Mouse (Mus musculus) kidney, embryonic 15.5 days (tissue): ENCODE results near the gene Amph. TPM values are rescaled to one million over a fixed set of nuclear protein-coding genes. Genes with fewer than 3 reads are reported as not detected.

Experiments
- ATAC-seq: fragments of 200-750 bp; cut with Nextera tagmentation; replicated peaks from 2 replicates; pipeline ENCODE4 v1.8.0; 2017; ENCODE audit warnings: moderate TSS enrichment; ENCODE audit not compliant: low FRiP score
- H3K27ac ChIP-seq: fragments of 300-500 bp; sonication (generic); 2 replicates; pipeline ENCODE4 v1.5.1; 2015; ENCODE audit warnings: mild to moderate bottlenecking, inconsistent platforms
- H3K27me3 ChIP-seq: fragments of 300-500 bp; sonication (generic); 2 replicates; pipeline ENCODE4 v1.6.1; 2015; ENCODE audit warnings: inconsistent platforms
- H3K36me3 ChIP-seq: fragments of 300-500 bp; sonication (generic); 2 replicates; pipeline ENCODE4 v1.6.1; 2015; ENCODE audit warnings: inconsistent platforms
- H3K4me1 ChIP-seq: fragments of 300-500 bp; sonication (generic); 2 replicates; pipeline ENCODE4 v1.6.1; 2015; ENCODE audit warnings: inconsistent platforms
- H3K4me2 ChIP-seq: fragments of 300-500 bp; sonication (generic); 2 replicates; pipeline ENCODE4 v1.6.1; 2015; ENCODE audit warnings: moderate library complexity, mild to moderate bottlenecking, inconsistent platforms
- H3K4me3 ChIP-seq: fragments of 300-500 bp; sonication (generic); replicated peaks from 2 replicates; pipeline ENCODE4 v1.5.1; 2015; ENCODE audit warnings: mild to moderate bottlenecking, inconsistent platforms
- H3K9ac ChIP-seq: fragments of 300-500 bp; sonication (generic); 2 replicates; pipeline ENCODE4 v1.6.1; 2015; ENCODE audit warnings: mild to moderate bottlenecking, inconsistent platforms
- H3K9me3 ChIP-seq: fragments of 300-500 bp; sonication (generic); replicated peaks from 2 replicates; pipeline ENCODE4 v1.6.1; 2016; ENCODE audit warnings: inconsistent platforms
- WGBS: fragments of 180-500 bp; shearing (Covaris S2); methylation state at CpG from one replicate; pipeline ENCODE4 v1.1.7; 2015; ENCODE audit warnings: mixed read lengths; 5-methylcytosine and 5-hydroxymethylcytosine counted together
- polyA plus RNA-seq: library from polyadenylated mRNA; unstranded; fragments of >200 nt; fragmentation: Nextera tagmentation; extraction: Ambion mirVana; gene quantifications from 2 replicates; pipeline ENCODE4 v1.2.1, GENCODE M21; 2015

Amph gene
- polyA plus RNA-seq, 1 experiment from 2014 or later: 10.9 TPM

- no peaks in the 10 kb centered on the region for H3K36me3 ChIP-seq
- ATAC-seq: no peak
- H3K4me3 ChIP-seq: no peak overlapping the region
- no peaks in the 10 kb centered on the region for H3K9me3 ChIP-seq
- H3K4me2 ChIP-seq: no peak overlapping the region
- no peaks in the 10 kb centered on the region for H3K27me3 ChIP-seq
- H3K9ac ChIP-seq: no peak overlapping the region
- no peak overlapping the region for H3K27ac ChIP-seq
- H3K4me1 ChIP-seq: no peaks in the 10 kb centered on the region
- WGBS: 77% methylated on average over 6 of the region's 6 CpGs
Measured at GRCm38 (mm10) chr13:19027766-19028350, 79.9 kb downstream of the Amph start.

GRCm38 (mm10) chr13:19031916-19032688 is 84.1 kb downstream of the Amph start:
- no peaks in the 10 kb centered on the region for H3K4me1 ChIP-seq
- ATAC-seq: no peak
- H3K27ac ChIP-seq: no peak overlapping the region
- no peak overlapping the region for H3K4me2 ChIP-seq
- no peak overlapping the region for H3K4me3 ChIP-seq
- H3K9me3 ChIP-seq: no peaks in the 10 kb centered on the region
- no peak overlapping the region for H3K9ac ChIP-seq
- no peaks in the 10 kb centered on the region for H3K27me3 ChIP-seq
- no peaks in the 10 kb centered on the region for H3K36me3 ChIP-seq
- WGBS: 59% methylated on average over 8 of the region's 8 CpGs

GRCm38 (mm10) chr13:19052090-19052489 is 104.1 kb downstream of the Amph start:
- no peak for ATAC-seq
- Histone ChIP-seq H3K4me3 (no peak overlapping the region), H3K27me3 (no peaks in the 10 kb centered on the region), H3K36me3 (no peaks in the 10 kb centered on the region), H3K4me1 (no peaks in the 10 kb centered on the region), H3K9me3 (no peaks in the 10 kb centered on the region), H3K27ac (no peak overlapping the region), H3K9ac (no peak overlapping the region), H3K4me2 (no peak overlapping the region)
- 84% methylated on average over 1 of the region's 1 CpGs for WGBS

GRCm38 (mm10) chr13:19054504-19054903 is 106.5 kb downstream of the Amph start:
- no peak for ATAC-seq
- whole genome bisulfite sequencing: 54% methylated on average over 2 of the region's 2 CpGs
- H3K27me3 ChIP-seq: no peaks in the 10 kb centered on the region
- H3K4me1 ChIP-seq: no peaks in the 10 kb centered on the region
- H3K9ac ChIP-seq: no peak overlapping the region
- no peak overlapping the region for H3K4me3 ChIP-seq
- no peak overlapping the region for H3K27ac ChIP-seq
- H3K9me3 ChIP-seq: no peaks in the 10 kb centered on the region
- H3K4me2 ChIP-seq: no peak overlapping the region
- H3K36me3 ChIP-seq: no peaks in the 10 kb centered on the region

GRCm38 (mm10) chr13:19072261-19072660 is 124.3 kb downstream of the Amph start:
- Histone ChIP-seq H3K36me3 (no peaks in the 10 kb centered on the region), H3K4me2 (no peak overlapping the region), H3K9me3 (no peaks in the 10 kb centered on the region), H3K9ac (no peak overlapping the region), H3K27me3 (no peaks in the 10 kb centered on the region), H3K27ac (no peak overlapping the region), H3K4me3 (no peak overlapping the region), H3K4me1 (no peaks in the 10 kb centered on the region)
- ATAC-seq: no peak

GRCm38 (mm10) chr13:19077427-19077826 is 129.4 kb downstream of the Amph start:
- WGBS: 90% methylated on average over 2 of the region's 2 CpGs
- Histone ChIP-seq H3K9ac (no peak overlapping the region), H3K4me2 (no peak overlapping the region), H3K4me3 (no peak overlapping the region), H3K27me3 (no peaks in the 10 kb centered on the region), H3K27ac (no peak overlapping the region), H3K4me1 (no peaks in the 10 kb centered on the region), H3K9me3 (no peaks in the 10 kb centered on the region), H3K36me3 (no peaks in the 10 kb centered on the region)
- ATAC-seq: no peak

- H3K9me3 ChIP-seq: no peaks in the 10 kb centered on the region
- H3K27ac ChIP-seq: no peak overlapping the region
- H3K27me3 ChIP-seq: no peaks in the 10 kb centered on the region
- H3K36me3 ChIP-seq: no peaks in the 10 kb centered on the region
- WGBS: 91% methylated on average over 4 of the region's 4 CpGs
- H3K4me1 ChIP-seq: no peaks in the 10 kb centered on the region
- no peak overlapping the region for H3K9ac ChIP-seq
- H3K4me2 ChIP-seq: no peak overlapping the region
- no peak for ATAC-seq
- H3K4me3 ChIP-seq: no peak overlapping the region
Measured at GRCm38 (mm10) chr13:19081932-19082331, 133.9 kb downstream of the Amph start.

- Histone ChIP-seq H3K9me3 (no peaks in the 10 kb centered on the region), H3K4me1 (no peaks in the 10 kb centered on the region), H3K9ac (no peak overlapping the region), H3K27me3 (no peaks in the 10 kb centered on the region), H3K36me3 (no peaks in the 10 kb centered on the region), H3K4me2 (no peak overlapping the region), H3K4me3 (no peak overlapping the region), H3K27ac (no peak overlapping the region)
- 91% methylated on average over 6 of the region's 6 CpGs for WGBS
- ATAC-seq: no peak
Measured at GRCm38 (mm10) chr13:19094571-19094970, 146.6 kb downstream of the Amph start.

GRCm38 (mm10) chr13:19097117-19097516 is 149.1 kb downstream of the Amph start:
- no peak for ATAC-seq
- Histone ChIP-seq H3K4me2 (no peak overlapping the region), H3K4me1 (no peaks in the 10 kb centered on the region), H3K9ac (no peak overlapping the region), H3K4me3 (no peak overlapping the region), H3K9me3 (no peaks in the 10 kb centered on the region), H3K36me3 (no peaks in the 10 kb centered on the region), H3K27ac (no peak overlapping the region), H3K27me3 (no peaks in the 10 kb centered on the region)
- 86% methylated on average over 4 of the region's 4 CpGs for WGBS

GRCm38 (mm10) chr13:19101889-19102402 is 153.9 kb downstream of the Amph start:
- Histone ChIP-seq H3K4me3 (no peak overlapping the region), H3K4me2 (no peak overlapping the region), H3K9ac (no peak overlapping the region), H3K27ac (no peak overlapping the region), H3K4me1 (no peaks in the 10 kb centered on the region), H3K9me3 (no peaks in the 10 kb centered on the region), H3K27me3 (no peaks in the 10 kb centered on the region), H3K36me3 (no peaks in the 10 kb centered on the region)
- 90% methylated on average over 10 of the region's 10 CpGs for WGBS
- no peak for ATAC-seq

- Histone ChIP-seq H3K27ac (no peak overlapping the region), H3K4me1 (no peaks in the 10 kb centered on the region), H3K9ac (no peak overlapping the region), H3K4me3 (no peak overlapping the region), H3K9me3 (no peaks in the 10 kb centered on the region), H3K36me3 (no peaks in the 10 kb centered on the region), H3K4me2 (no peak overlapping the region), H3K27me3 (no peaks in the 10 kb centered on the region)
- 47% methylated on average over 5 of the region's 5 CpGs for WGBS
- ATAC-seq: 0 out of 2 replicates have a peak, but pooled peaks have one; percentile 46
Measured at GRCm38 (mm10) chr13:19106418-19106817, 158.4 kb downstream of the Amph start.

- Histone ChIP-seq H3K4me3 (no peak overlapping the region), H3K36me3 (no peaks in the 10 kb centered on the region), H3K4me1 (no peaks in the 10 kb centered on the region), H3K27ac (no peak overlapping the region), H3K4me2 (no peak overlapping the region), H3K9ac (no peak overlapping the region), H3K9me3 (no peaks in the 10 kb centered on the region), H3K27me3 (no peaks in the 10 kb centered on the region)
- WGBS: 70% methylated on average over 3 of the region's 3 CpGs
- ATAC-seq: no peak
Measured at GRCm38 (mm10) chr13:19109331-19109730, 161.3 kb downstream of the Amph start.
